Mouse (Mus musculus) bone marrow, adult 2 months (tissue): ENCODE measurements around the gene Meis3. TPM values are rescaled to one million over a fixed set of nuclear protein-coding genes. Genes with fewer than 3 reads are reported as not detected.

ENCODE experiments used
- H3K27ac ChIP-seq: fragments of 200-500 bp; 2 replicates; pipeline ENCODE4 v1.5.1; 2012; ENCODE audit warnings: low read depth, mild to moderate bottlenecking, control low read depth, inconsistent platforms, low read length; ENCODE audit not compliant: control insufficient read depth, poor library complexity, insufficient read depth
- H3K4me1 ChIP-seq: fragments of 200-500 bp; 2 replicates; pipeline ENCODE4 v1.6.1; 2011; ENCODE audit warnings: low read length; ENCODE audit not compliant: control insufficient read depth, insufficient read depth
- H3K4me3 ChIP-seq: fragments of 200-500 bp; replicated peaks from 2 replicates; pipeline ENCODE3; 2011; ENCODE audit warnings: mild to moderate bottlenecking, low read depth, low read length, control low read depth; ENCODE audit not compliant: control insufficient read depth
- CTCF ChIP-seq: fragments of 200-500 bp; IDR thresholded peaks from 2 replicates; pipeline ENCODE4 v1.5.1; 2011; ENCODE audit warnings: low read length, control low read depth; ENCODE audit not compliant: control insufficient read depth, insufficient read depth
- POLR2A ChIP-seq: fragments of 200-500 bp; IDR thresholded peaks from 2 replicates; pipeline ENCODE4 v1.6.1; 2011; ENCODE audit warnings: low read depth, mild to moderate bottlenecking, control low read depth, low read length, borderline replicate concordance; ENCODE audit not compliant: control insufficient read depth
- WGBS: fragments of 180-500 bp; shearing (Covaris S2); methylation state at CpG from one replicate; pipeline ENCODE4 v1.1.7; 2018; 5-methylcytosine and 5-hydroxymethylcytosine counted together
- polyA plus RNA-seq: library from polyadenylated mRNA; stranded (reverse); fragments of >200 nt; gene quantifications from 2 replicates; pipeline ENCODE4 v1.2.4, GENCODE M21; 2011; ENCODE audit warnings: low replicate concordance; ENCODE audit not compliant: missing spikeins, insufficient read depth, insufficient read length

The Meis3 gene
- polyA plus RNA-seq, 1 experiment: 7.8 TPM

GRCm38 (mm10) chr7:16132926-16133325, 42.0 kb upstream of the Meis3 start:
- H3K4me3 ChIP-seq: no peak overlapping the region
- no peaks in the 10 kb centered on the region for H3K4me1 ChIP-seq
- 52% methylated on average over 3 of the region's 3 CpGs for WGBS
- H3K27ac ChIP-seq: no peak overlapping the region
- TF ChIP-seq CTCF: no peak
- no peak for TF ChIP-seq POLR2A

- H3K4me3 ChIP-seq: no peak overlapping the region
- no peak overlapping the region for H3K27ac ChIP-seq
- no peaks in the 10 kb centered on the region for H3K4me1 ChIP-seq
- 81% methylated on average over 9 of the region's 9 CpGs for WGBS
- no peak for TF ChIP-seq CTCF
Measured at GRCm38 (mm10) chr7:16133691-16134090, 41.2 kb upstream of the Meis3 start.

- Histone ChIP-seq H3K4me3 (no peak overlapping the region), H3K27ac (no peak overlapping the region), H3K4me1 (no peaks in the 10 kb centered on the region)
- 62% methylated on average over 7 of the region's 7 CpGs for WGBS
- TF ChIP-seq CTCF (no peak), POLR2A (no peak)
Measured at GRCm38 (mm10) chr7:16134951-16135392, 39.9 kb upstream of the Meis3 start.

GRCm38 (mm10) chr7:16146489-16147410, 28.1 kb upstream of the Meis3 start:
- WGBS: 35% methylated on average over 27 of the region's 27 CpGs
- H3K4me3 ChIP-seq: no peak overlapping the region
- no peaks in the 10 kb centered on the region for H3K4me1 ChIP-seq
- TF ChIP-seq CTCF (no peak), POLR2A (no peak)
- no peak overlapping the region for H3K27ac ChIP-seq

GRCm38 (mm10) chr7:16147643-16148042, 27.2 kb upstream of the Meis3 start:
- Histone ChIP-seq H3K4me1 (no peaks in the 10 kb centered on the region), H3K27ac (no peak overlapping the region), H3K4me3 (no peak overlapping the region)
- no peak for TF ChIP-seq POLR2A
- WGBS: 11% methylated on average over 15 of the region's 15 CpGs

GRCm38 (mm10) chr7:16149241-16149640, 25.6 kb upstream of the Meis3 start:
- H3K4me1 ChIP-seq: no peaks in the 10 kb centered on the region
- TF ChIP-seq POLR2A: no peak
- TF ChIP-seq CTCF: no peak

GRCm38 (mm10) chr7:16150191-16151145, 24.4 kb upstream of the Meis3 start:
- 62% methylated on average over 9 of the region's 9 CpGs for WGBS
- H3K4me1 ChIP-seq: no peaks in the 10 kb centered on the region
- no peak overlapping the region for H3K4me3 ChIP-seq
- no peak overlapping the region for H3K27ac ChIP-seq
- TF ChIP-seq POLR2A (no peak), CTCF (no peak)

More at GRCm38 (mm10) chr7:16149241-16149640, 25.6 kb upstream of the Meis3 start:
- no peak overlapping the region for H3K4me3 ChIP-seq
- WGBS: 35% methylated on average over 5 of the region's 5 CpGs
- no peak overlapping the region for H3K27ac ChIP-seq

- 17% methylated on average over 10 of the region's 10 CpGs for WGBS
Measured at GRCm38 (mm10) chr7:16153522-16153921, 21.4 kb upstream of the Meis3 start.

More at GRCm38 (mm10) chr7:16153522-16153921, 21.4 kb upstream of the Meis3 start:
- H3K4me1 ChIP-seq: no peaks in the 10 kb centered on the region
- no peak for TF ChIP-seq POLR2A
- peak; percentile 76 for TF ChIP-seq CTCF
- no peak overlapping the region for H3K27ac ChIP-seq
- H3K4me3 ChIP-seq: no peak overlapping the region
